Mouse (Mus musculus) brain, embryonic 14.5 days (tissue): Measurements from ENCODE around the gene Tenm2.

Source experiments
- CTCF ChIP-seq: fragments of 200-500 bp; IDR thresholded peaks from 2 replicates; pipeline ENCODE4 v1.5.1; 2012; ENCODE audit warnings: inconsistent platforms, mild to moderate bottlenecking, moderate library complexity, borderline replicate concordance; ENCODE audit not compliant: insufficient read depth, insufficient read length; ENCODE audit errors: extremely low read depth
- POLR2A ChIP-seq: fragments of 200-500 bp; IDR thresholded peaks from 2 replicates; pipeline ENCODE4 v1.6.1; 2012; ENCODE audit warnings: mild to moderate bottlenecking, inconsistent platforms, borderline replicate concordance; ENCODE audit not compliant: poor library complexity, insufficient read depth, insufficient read length, severe bottlenecking; ENCODE audit errors: extremely low read depth

DNA sequence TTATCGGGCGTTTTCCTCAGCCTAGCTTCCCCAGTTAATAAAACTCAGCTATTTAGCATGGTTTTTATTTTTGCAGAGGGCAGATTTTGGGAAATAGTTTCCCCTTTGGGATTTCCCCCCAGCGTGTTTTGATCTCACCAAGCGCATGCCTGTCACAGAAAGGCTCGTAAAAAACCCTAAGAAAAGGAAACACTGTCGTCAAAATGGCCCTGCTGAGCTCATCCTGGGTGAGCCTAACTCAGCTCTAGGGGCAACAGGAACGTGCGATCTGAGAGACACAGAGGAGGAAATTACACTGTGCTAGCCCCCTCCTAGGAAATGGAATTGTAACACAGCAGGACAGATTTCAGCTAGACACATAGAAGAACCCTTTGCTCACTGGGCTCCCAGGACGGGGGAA is 1204.0 kb downstream of the Tenm2 start:
- no peak for TF ChIP-seq POLR2A
- no peak for TF ChIP-seq CTCF
